Mouse (Mus musculus): Measurements from ENCODE around the gene Myo5a. TPM values are rescaled to one million over a fixed set of nuclear protein-coding genes. Genes with fewer than 3 reads are reported as not detected.
A peak's percentile ranks its signal among the peaks of the same experiment; 100 is the strongest.

Gene Myo5a
- polyA plus RNA-seq, 1 experiment: 5.8 TPM

DNA sequence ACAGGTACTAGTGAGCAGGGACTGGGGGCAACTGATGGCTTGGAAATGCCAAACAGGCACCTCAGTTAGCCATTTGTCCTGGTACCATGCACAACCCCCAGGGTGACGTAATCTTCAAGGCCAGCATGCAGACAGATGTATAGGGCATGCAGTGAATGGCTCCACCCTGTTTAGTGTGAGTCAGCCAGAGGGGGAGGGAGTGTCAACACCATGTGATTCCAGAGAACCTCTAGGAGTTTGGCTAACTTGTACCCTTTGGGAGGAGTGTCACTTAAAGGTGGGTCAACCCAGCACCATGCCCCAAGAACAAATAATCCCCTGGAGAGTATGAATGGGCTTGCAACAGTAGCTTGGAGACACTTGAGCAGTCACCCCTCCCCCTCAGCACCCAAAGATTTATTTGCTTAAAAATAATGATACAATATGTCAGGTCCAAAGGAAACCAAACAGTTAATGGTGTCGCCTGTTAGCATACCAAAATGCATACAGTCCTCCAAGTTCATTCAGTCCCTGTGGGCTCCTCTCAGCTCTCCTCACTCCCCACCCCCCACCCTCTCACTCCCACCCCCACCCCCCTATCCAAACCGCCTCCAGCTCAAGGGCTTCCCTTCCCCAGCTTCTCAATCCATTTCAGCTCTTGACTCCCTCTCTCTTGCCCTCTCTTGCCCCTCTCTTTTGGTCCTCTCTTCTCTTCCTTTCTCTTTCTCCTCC lies 193.3 kb downstream of the Myo5a start:
- 42% methylated on average over 3 of the region's 3 CpGs for WGBS
- DNase-seq: peak; percentile 43
- no peak for TF ChIP-seq POLR2A (IDR thresholded peaks at IDR 0.05; ENCODE audit: borderline replicate concordance, extremely low read depth, low read depth, low read length)
- no peak for TF ChIP-seq CTCF (IDR thresholded peaks at IDR 0.05; ENCODE audit: insufficient read depth, low read length)
- H3K4me3 ChIP-seq (replicated peaks; ENCODE audit: extremely low read depth, low read depth, low read length): no peak overlapping the region
- H3K4me1 ChIP-seq (ENCODE audit: control insufficient read depth, insufficient read depth, low read length): no peaks in the 10 kb centered on the region

DNA sequence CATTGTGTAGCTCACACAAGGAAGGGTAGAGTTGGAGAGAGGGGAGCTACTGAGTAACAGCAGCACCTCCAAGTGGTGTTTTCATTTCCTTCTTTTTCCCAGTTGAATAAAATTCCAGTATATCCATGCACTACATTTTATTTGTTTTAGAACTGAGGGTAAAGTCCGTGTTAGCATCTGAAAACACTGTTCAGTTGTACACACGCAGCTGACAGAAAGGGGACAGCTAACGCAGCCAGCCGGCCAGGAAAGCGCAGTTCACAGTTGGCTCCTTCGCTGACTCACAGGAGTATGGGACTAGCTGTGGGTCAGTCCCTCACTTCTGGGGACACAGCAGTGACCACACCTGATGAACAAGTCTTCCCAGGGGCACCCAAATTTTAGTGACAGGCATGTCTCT lies 196.3 kb downstream of the Myo5a start:
- WGBS: 80% methylated on average over 6 of the region's 6 CpGs
- no peak overlapping the region for H3K4me3 ChIP-seq (replicated peaks; ENCODE audit: extremely low read depth, low read depth, low read length)
- TF ChIP-seq CTCF (IDR thresholded peaks at IDR 0.05; ENCODE audit: insufficient read depth, low read length) (no peak), POLR2A (IDR thresholded peaks at IDR 0.05; ENCODE audit: borderline replicate concordance, extremely low read depth, low read depth, low read length) (no peak)

DNA sequence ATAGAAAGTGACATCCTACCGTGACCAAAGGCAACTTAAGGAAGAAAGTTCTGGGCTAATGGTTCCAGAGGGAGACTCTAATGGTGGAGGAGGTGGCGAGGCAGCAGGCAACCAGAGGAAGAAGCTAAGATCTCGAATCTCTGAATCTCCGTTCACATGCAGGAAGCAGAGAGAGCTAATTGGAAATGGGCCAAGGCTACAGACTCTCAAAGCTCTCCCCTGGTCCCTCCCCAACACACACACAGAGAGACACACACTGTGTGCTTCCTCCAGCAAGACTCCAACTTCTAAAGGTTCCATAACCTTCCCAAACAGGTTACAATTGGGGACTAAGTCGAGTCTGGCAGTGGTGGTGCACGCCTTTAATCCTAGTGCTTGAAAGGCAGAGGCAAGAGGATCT lies 199.6 kb downstream of the Myo5a start:
- DNase-seq: no peak
- TF ChIP-seq POLR2A (IDR thresholded peaks at IDR 0.05; ENCODE audit: borderline replicate concordance, extremely low read depth, low read depth, low read length) (no peak), CTCF (IDR thresholded peaks at IDR 0.05; ENCODE audit: insufficient read depth, low read length) (no peak)
- H3K4me1 ChIP-seq (ENCODE audit: control insufficient read depth, insufficient read depth, low read length): no peaks in the 10 kb centered on the region
- 43% methylated on average over 6 of the region's 6 CpGs for WGBS
- no peak overlapping the region for H3K4me3 ChIP-seq (replicated peaks; ENCODE audit: extremely low read depth, low read depth, low read length)

More for the DNA sequence above, 196.3 kb downstream of the Myo5a start:
- no peaks in the 10 kb centered on the region for H3K4me1 ChIP-seq (ENCODE audit: control insufficient read depth, insufficient read depth, low read length)
- DNase-seq: no peak

DNA sequence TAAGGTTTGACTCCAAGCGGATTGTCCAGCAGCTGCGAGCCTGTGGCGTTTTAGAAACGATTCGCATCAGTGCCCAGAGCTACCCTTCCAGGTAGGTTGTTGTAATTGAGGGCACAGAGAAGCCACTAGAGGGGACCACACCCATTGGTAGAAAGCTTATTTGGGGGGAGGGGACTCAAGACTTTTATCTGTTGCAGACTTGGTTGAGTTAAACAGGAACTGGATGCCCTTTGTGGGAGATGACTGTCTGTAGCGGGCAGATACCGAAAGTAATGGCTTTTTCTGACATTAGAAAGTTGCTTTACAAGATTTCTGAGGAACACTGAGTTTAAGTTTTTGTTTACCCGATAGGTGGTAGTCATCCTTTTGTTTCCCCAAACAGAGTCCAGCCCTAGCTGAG lies 200.7 kb downstream of the Myo5a start:
- Histone ChIP-seq H3K4me3 (replicated peaks; ENCODE audit: extremely low read depth, low read depth, low read length) (no peak overlapping the region), H3K4me1 (ENCODE audit: control insufficient read depth, insufficient read depth, low read length) (no peaks in the 10 kb centered on the region)
- WGBS: 88% methylated on average over 8 of the region's 8 CpGs
- no peak for DNase-seq
- TF ChIP-seq CTCF (IDR thresholded peaks at IDR 0.05; ENCODE audit: insufficient read depth, low read length): no peak
- TF ChIP-seq POLR2A (IDR thresholded peaks at IDR 0.05; ENCODE audit: borderline replicate concordance, extremely low read depth, low read depth, low read length): no peak

Other genes starting within 250 kb of the Myo5a start
- not detected in 2 replicates for gene Onecut1, start 209.1 kb upstream of the Myo5a start, polyA plus RNA-seq (2012; rRNA removed)
- 8.8 and 11.8 TPM in 2 replicates for gene Fam214a, start 118.1 kb upstream of the Myo5a start, polyA plus RNA-seq (2012; rRNA removed)
- gene Arpp19, start 33.4 kb upstream of the Myo5a start, polyA plus RNA-seq (2012; rRNA removed): 9.0 and 16.1 TPM in 2 replicates
- gene Myo5c, start 161.0 kb downstream of the Myo5a start, polyA plus RNA-seq (2012; rRNA removed): 44.8 and 53.2 TPM in 2 replicates
- 12.4 and 15.4 TPM in 2 replicates for gene Gnb5, start 235.3 kb downstream of the Myo5a start, polyA plus RNA-seq (2012; rRNA removed)